Comparison of ENCODE assay signal across 33 mouse cellular contexts in the genomic region with DNA sequence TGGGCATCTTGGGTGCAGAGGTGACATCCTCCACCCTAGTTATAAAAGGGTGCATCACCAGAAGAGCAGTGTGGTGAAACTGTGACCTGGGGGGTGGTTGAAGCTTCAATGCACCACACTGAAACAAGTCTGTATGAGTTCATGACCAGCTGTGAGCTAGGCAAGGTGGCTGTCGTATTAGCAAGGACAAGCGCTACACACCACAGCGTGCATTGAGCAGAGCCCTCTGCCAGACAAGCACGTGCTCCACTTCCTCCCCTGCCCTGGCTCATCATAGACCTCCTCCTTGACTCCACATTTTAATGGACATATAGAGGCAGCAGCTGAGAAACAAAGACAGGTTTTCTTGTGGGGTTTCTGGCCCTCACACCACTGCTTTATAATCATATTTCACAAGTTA. TPM values are rescaled to one million over a fixed set of nuclear protein-coding genes. Genes with fewer than 3 reads are reported as not detected.
A peak's percentile ranks its signal among the peaks of the same experiment; 100 is the strongest.
DNase-seq lines count a peak whose midpoint lies in the region; ATAC-seq and TF ChIP-seq lines count a peak whose summit lies in the region.
"Had no signal": no experiment of that assay in that cellular context is flagged by ENCODE, and none has a peak within 500 bp of the region (broad histone marks: within the 10 kb centered on the region; RNA-seq: fewer than 3 reads in every experiment).

No protein-coding gene starts in this region.

- no peaks in the 10 kb centered on the region for H3K9me3 ChIP-seq in megakaryocyte, embryonic 14.5 days
- H3K9me3 ChIP-seq in intestine, postnatal 0 days (ENCODE audit: control insufficient read depth) = no peaks in the 10 kb centered on the region
- H3K9me3 ChIP-seq: embryonic facial prominence, embryonic 12.5 days; heart, embryonic 13.5 days; hindbrain, embryonic 10.5 days; hindbrain, embryonic 15.5 days; intestine, embryonic 15.5 days; limb, embryonic 10.5 days; limb, embryonic 15.5 days; liver, embryonic 13.5 days; midbrain, embryonic 12.5 days; neural tube, embryonic 15.5 days had no signal

- no peak overlapping the region for H3K27ac ChIP-seq in thymus, adult 2 months (ENCODE audit: control insufficient read depth, insufficient read depth, low read length)
- H3K27ac ChIP-seq in intestine, postnatal 0 days (ENCODE audit: low read depth, low read length) = no peak overlapping the region
- H3K27ac ChIP-seq: embryonic facial prominence, embryonic 12.5 days; heart, embryonic 13.5 days; hindbrain, embryonic 10.5 days; hindbrain, embryonic 15.5 days; intestine, embryonic 15.5 days; limb, embryonic 10.5 days; limb, embryonic 15.5 days; liver, embryonic 13.5 days; midbrain, embryonic 12.5 days; neural tube, embryonic 15.5 days had no signal

- no peak for TF ChIP-seq POLR2A in thymus, adult 2 months (IDR thresholded peaks at IDR 0.05; ENCODE audit: control insufficient read depth, extremely low read depth, insufficient read depth, low read length, poor library complexity)

- peak; percentile 19 for DNase-seq in thymus, postnatal 25 days
- DNase-seq in thymus, adult 2 months = no peak
- peak; percentile 42 for DNase-seq in splenic B cell, adult 2 months (ENCODE audit: low read depth, low spot score)
- DNase-seq in cerebellum, adult 9-10 months = no peak
- no peak for DNase-seq in right cerebral cortex, postnatal 36 days (ENCODE audit: low spot score in 2 of 2)
- DNase-seq: adrenal gland, adult 2 months; cerebellum, adult 8-10 months; cerebellum, postnatal 36 days; embryo, embryonic 11 days; gastrocnemius, postnatal 14 days; heart, adult 18-20 months; heart, postnatal 14 days; kidney, postnatal 25 days; layer of hippocampus, postnatal 36 days; liver, embryonic 13.5 days; lung, adult 18-20 months; lung, postnatal 10 days; retina, postnatal 1 day; right cerebral cortex, postnatal 25 days; spleen, adult 18-20 months had no signal

- H3K4me1 ChIP-seq in thymus, adult 2 months (replicated peaks; ENCODE audit: control insufficient read depth, insufficient read depth, low read length) = peaks cover 20% of the 10 kb centered on the region
- peaks cover 9% of the 10 kb centered on the region for H3K4me1 ChIP-seq in megakaryocyte, embryonic 14.5 days
- H3K4me1 ChIP-seq in intestine, postnatal 0 days (replicated peaks; ENCODE audit: control insufficient read depth, insufficient read depth, low read length) = no peaks in the 10 kb centered on the region
- H3K4me1 ChIP-seq: embryonic facial prominence, embryonic 12.5 days; heart, embryonic 13.5 days; hindbrain, embryonic 15.5 days; intestine, embryonic 15.5 days; limb, embryonic 10.5 days; limb, embryonic 15.5 days; neural tube, embryonic 15.5 days had no signal

- TF ChIP-seq CTCF in thymus, adult 2 months (IDR thresholded peaks at IDR 0.05; ENCODE audit: borderline replicate concordance, control insufficient read depth, extremely low read depth, insufficient read depth, low read length, poor library complexity) = no peak
- TF ChIP-seq CTCF in intestine, postnatal 0 days (IDR thresholded peaks at IDR 0.05; ENCODE audit: low read depth) = no peak

- WGBS in thymus, adult 2 months = 34% methylated on average over 4 of the region's 4 CpGs
- 81% methylated on average over 4 of the region's 4 CpGs for WGBS in intestine, postnatal 0 days

- no peak overlapping the region for H3K4me2 ChIP-seq in intestine, postnatal 0 days (replicated peaks; ENCODE audit: low read depth)
- H3K4me2 ChIP-seq: embryonic facial prominence, embryonic 12.5 days; heart, embryonic 13.5 days; hindbrain, embryonic 15.5 days; limb, embryonic 15.5 days; liver, embryonic 13.5 days; midbrain, embryonic 12.5 days; neural tube, embryonic 15.5 days had no signal

- H3K9ac ChIP-seq in intestine, postnatal 0 days (ENCODE audit: low read depth, low read length) = no peak overlapping the region
- H3K9ac ChIP-seq: embryonic facial prominence, embryonic 12.5 days; heart, embryonic 13.5 days; hindbrain, embryonic 15.5 days; intestine, embryonic 15.5 days; limb, embryonic 15.5 days; liver, embryonic 13.5 days; midbrain, embryonic 12.5 days; neural tube, embryonic 15.5 days had no signal

- H3K4me3 ChIP-seq in thymus, adult 2 months (ENCODE audit: control insufficient read depth, insufficient read depth, low read length) = no peak overlapping the region
- H3K4me3 ChIP-seq in megakaryocyte, embryonic 14.5 days (replicated peaks) = peak overlapping the region; percentile 70
- no peak overlapping the region for H3K4me3 ChIP-seq in intestine, postnatal 0 days (ENCODE audit: low read depth, low read length)
- H3K4me3 ChIP-seq: embryonic facial prominence, embryonic 12.5 days; heart, embryonic 13.5 days; hindbrain, embryonic 10.5 days; hindbrain, embryonic 15.5 days; intestine, embryonic 15.5 days; limb, embryonic 10.5 days; limb, embryonic 15.5 days; liver, embryonic 13.5 days; midbrain, embryonic 12.5 days; neural tube, embryonic 15.5 days had no signal

- H3K36me3 ChIP-seq in thymus, adult 2 months (ENCODE audit: control insufficient read depth, insufficient read depth, low read length) = no peaks in the 10 kb centered on the region
- no peaks in the 10 kb centered on the region for H3K36me3 ChIP-seq in megakaryocyte, embryonic 14.5 days (replicated peaks; ENCODE audit: low read length)
- H3K36me3 ChIP-seq in splenic B cell, adult 2 months (ENCODE audit: control insufficient read depth, insufficient read depth, low read length, poor library complexity, severe bottlenecking) = no peaks in the 10 kb centered on the region
- H3K36me3 ChIP-seq in intestine, postnatal 0 days (ENCODE audit: control insufficient read depth, insufficient read depth) = no peaks in the 10 kb centered on the region
- H3K36me3 ChIP-seq: embryonic facial prominence, embryonic 12.5 days; heart, embryonic 13.5 days; hindbrain, embryonic 10.5 days; hindbrain, embryonic 15.5 days; intestine, embryonic 15.5 days; limb, embryonic 10.5 days; limb, embryonic 15.5 days; liver, embryonic 13.5 days; midbrain, embryonic 12.5 days; neural tube, embryonic 15.5 days had no signal

- peak; percentile 24 for ATAC-seq in activated CD4-positive, CD25-positive, alpha-beta regulatory T cell, adult 4 months
- ATAC-seq in intestine, postnatal 0 days = no peak
- ATAC-seq: forebrain, embryonic 14.5 days; intestine, embryonic 15.5 days had no signal

- no peaks in the 10 kb centered on the region for H3K27me3 ChIP-seq in thymus, adult 2 months (ENCODE audit: control insufficient read depth, insufficient read depth, low read length)
- peaks cover 2% of the 10 kb centered on the region for H3K27me3 ChIP-seq in megakaryocyte, embryonic 14.5 days (replicated peaks)
- H3K27me3 ChIP-seq in splenic B cell, adult 2 months (ENCODE audit: control insufficient read depth, insufficient read depth, low read length, poor library complexity, severe bottlenecking) = no peaks in the 10 kb centered on the region
- H3K27me3 ChIP-seq in intestine, postnatal 0 days (replicated peaks; ENCODE audit: control insufficient read depth, insufficient read depth, low read length) = no peaks in the 10 kb centered on the region
- H3K27me3 ChIP-seq: embryonic facial prominence, embryonic 12.5 days; hindbrain, embryonic 15.5 days; intestine, embryonic 15.5 days; limb, embryonic 15.5 days; liver, embryonic 13.5 days; midbrain, embryonic 12.5 days; neural tube, embryonic 15.5 days had no signal

RNA-seq across cellular contexts. Expression of gene Tagap, which starts 28.0 kb away (rescaled TPM):
- 8.9 and 9.0 TPM in 2 replicates for polyA plus RNA-seq in thymus, adult 2 months (2012; rRNA removed)
- 100 to 1,000 TPM in 1 of 2 experiments, 10 to 100 TPM in 1; 88.1 to 107 TPM for polyA plus RNA-seq in activated CD4-positive, CD25-positive, alpha-beta regulatory T cell, adult 4 months (2017; shearing (Covaris generic))
- polyA plus RNA-seq in megakaryocyte, embryonic 14.5 days (2012; ENCODE audit: insufficient read depth, low replicate concordance) = 0.49 TPM in 1 of 2 replicates, not detected in the other
- polyA plus RNA-seq in intestine, postnatal 0 days (2015; fragmentation: Nextera tagmentation; extraction: Ambion mirVana) = 0.80 and 1.2 TPM in 2 replicates

RNA-seq across cellular contexts. Expression of gene Rsph3a, which starts 47.7 kb away (rescaled TPM):
- polyA plus RNA-seq in thymus, adult 2 months (2012; rRNA removed) = 47.1 and 54.6 TPM in 2 replicates
- 10 to 100 TPM; 21.3 to 34.9 TPM for polyA plus RNA-seq in activated CD4-positive, CD25-positive, alpha-beta regulatory T cell, adult 4 months (2017; shearing (Covaris generic))
- 62.6 and 98.0 TPM in 2 replicates for polyA plus RNA-seq in megakaryocyte, embryonic 14.5 days (2012; ENCODE audit: insufficient read depth, low replicate concordance)
- polyA plus RNA-seq in intestine, postnatal 0 days (2015; fragmentation: Nextera tagmentation; extraction: Ambion mirVana) = 36.5 and 38.4 TPM in 2 replicates

Comparison
In these comparisons a context has a peak if more than half of its experiments do, and no peak if none do; other contexts are left out.
1. DNase-seq: peak in thymus, postnatal 25 days (single experiment) and splenic B cell, adult 2 months (single experiment); none in thymus, adult 2 months (single experiment), cerebellum, adult 9-10 months (single experiment) and right cerebral cortex, postnatal 36 days (0 of 2).